Mouse (Mus musculus) liver, adult 2 months (tissue): ENCODE results near the gene Gm28042. TPM values are rescaled to one million over a fixed set of nuclear protein-coding genes. Genes with fewer than 3 reads are reported as not detected.
A peak's percentile ranks its signal among the peaks of the same experiment; 100 is the strongest.

Experiments used
- DNase-seq: peaks from one replicate; pipeline ENCODE4 v3.0.0-alpha.2; 2011; ENCODE audit warnings: low read depth, low spot score; ENCODE audit errors: extremely low read depth
- H3K27ac ChIP-seq: fragments of 200-500 bp; replicated peaks from 2 replicates; pipeline ENCODE4 v1.5.1; 2012; ENCODE audit warnings: low read depth, mild to moderate bottlenecking, control low read depth, inconsistent platforms, low read length; ENCODE audit not compliant: insufficient read depth
- H3K27me3 ChIP-seq: fragments of 200-500 bp; 2 replicates; pipeline ENCODE4 v1.6.1; 2012; ENCODE audit warnings: mild to moderate bottlenecking, moderate library complexity, low read length, inconsistent platforms; ENCODE audit not compliant: control insufficient read depth, insufficient read depth
- H3K36me3 ChIP-seq: fragments of 200-500 bp; 2 replicates; pipeline ENCODE4 v1.6.1; 2012; ENCODE audit warnings: low read length, inconsistent platforms; ENCODE audit not compliant: control insufficient read depth, insufficient read depth
- H3K4me1 ChIP-seq: fragments of 200-500 bp; 2 replicates; pipeline ENCODE4 v1.6.1; 2011; ENCODE audit warnings: low read length; ENCODE audit not compliant: control insufficient read depth, insufficient read depth
- H3K4me3 ChIP-seq: fragments of 200-500 bp; 2 replicates; pipeline ENCODE4 v1.5.1; 2011; ENCODE audit warnings: low read depth, mild to moderate bottlenecking, control low read depth, low read length, moderate library complexity; ENCODE audit not compliant: insufficient read depth
- H3K79me2 ChIP-seq: fragments of 200-500 bp; 2 replicates; pipeline ENCODE4 v1.6.1; 2012; ENCODE audit warnings: inconsistent platforms, mild to moderate bottlenecking, low read length, moderate library complexity; ENCODE audit not compliant: control insufficient read depth, insufficient read depth
- H3K9ac ChIP-seq: fragments of 200-500 bp; 2 replicates; pipeline ENCODE4 v1.6.1; 2012; ENCODE audit warnings: low read depth, mild to moderate bottlenecking, control low read depth, inconsistent platforms, low read length
- CTCF ChIP-seq: fragments of 200-500 bp; IDR thresholded peaks from 2 replicates; pipeline ENCODE4 v1.5.1; 2011; ENCODE audit warnings: low read depth, low read length, control low read depth
- POLR2A ChIP-seq: fragments of 200-500 bp; IDR thresholded peaks from 2 replicates; pipeline ENCODE4 v1.6.1; 2011; ENCODE audit warnings: low read length, control low read depth; ENCODE audit not compliant: insufficient read depth; ENCODE audit errors: extremely low read depth
- WGBS: fragments of 180-500 bp; shearing (Covaris S2); methylation state at CpG from one replicate; pipeline ENCODE4 v1.1.7; 2018; 5-methylcytosine and 5-hydroxymethylcytosine counted together
- polyA plus RNA-seq: library from polyadenylated mRNA; depleted of rRNA; stranded (reverse); fragments of >200 nt; gene quantifications from 2 replicates; pipeline ENCODE4 v1.2.3, GENCODE M21; 2012; rRNA removed
- total RNA-seq: library from RNA; depleted of rRNA; stranded (reverse); fragments of >200 nt; gene quantifications from 2 replicates; pipeline ENCODE4 v1.2.3, GENCODE M21; 2014; rRNA removed

Gm28042 gene
- total RNA-seq (0.13 and 1.5 TPM in 2 replicates), polyA plus RNA-seq (0.91 and 1.8 TPM in 2 replicates)

GRCm38 (mm10) chr2:120026984-120027949 lies at the start of gene Gm28042, which contains the start of gene Jmjd7:
Gene Gm28042 (plus strand): TSS chr2:120027493.
Gene Jmjd7 (plus strand): TSS chr2:120027483.
- TF ChIP-seq POLR2A = peak; percentile 88
- TF ChIP-seq CTCF = no peak
- H3K27ac ChIP-seq = peak within 1 kb of the TSS; percentile 62
- H3K9ac ChIP-seq = peak within 1 kb of the TSS; percentile 80
- DNase-seq = peak; percentile 75
- no peaks in the 10 kb centered on the region for H3K27me3 ChIP-seq
- H3K36me3 ChIP-seq = no peaks in the 10 kb centered on the region
- H3K4me3 ChIP-seq = peak within 1 kb of the TSS; percentile 73
- H3K79me2 ChIP-seq = no peaks in the 10 kb centered on the region
- H3K4me1 ChIP-seq = peaks cover 5% of the 10 kb centered on the region
- WGBS = 6% methylated on average over 50 of the region's 50 CpGs

GRCm38 (mm10) chr2:119980343-119980986 lies 46.8 kb upstream of the Gm28042 start:
- Histone ChIP-seq H3K27me3 (no peaks in the 10 kb centered on the region), H3K9ac (no peak overlapping the region), H3K4me1 (no peaks in the 10 kb centered on the region), H3K4me3 (no peak overlapping the region), H3K79me2 (no peaks in the 10 kb centered on the region; the same call in 1 of the 2 replicates), H3K36me3 (peaks cover 4% of the 10 kb centered on the region; the same call in 1 of the 2 replicates), H3K27ac (no peak overlapping the region)
- DNase-seq = no peak
- 97% methylated on average over 7 of the region's 7 CpGs for WGBS
- no peak for TF ChIP-seq POLR2A
- no peak for TF ChIP-seq CTCF

- Histone ChIP-seq H3K27ac (no peak overlapping the region), H3K79me2 (no peaks in the 10 kb centered on the region; the same call in 1 of the 2 replicates)
- TF ChIP-seq POLR2A = no peak
- no peak for TF ChIP-seq CTCF
Measured at GRCm38 (mm10) chr2:119981631-119982030, 45.7 kb upstream of the Gm28042 start.

GRCm38 (mm10) chr2:119985871-119986270 lies 41.4 kb upstream of the Gm28042 start:
- no peak for DNase-seq
- Histone ChIP-seq H3K4me3 (no peak overlapping the region), H3K27me3 (no peaks in the 10 kb centered on the region), H3K79me2 (no peaks in the 10 kb centered on the region; the same call in 1 of the 2 replicates), H3K4me1 (peaks cover 6% of the 10 kb centered on the region; the same call in 1 of the 2 replicates), H3K9ac (no peak overlapping the region), H3K27ac (no peak overlapping the region), H3K36me3 (peaks cover 4% of the 10 kb centered on the region; the same call in 1 of the 2 replicates)
- WGBS = 75% methylated on average over 8 of the region's 8 CpGs
- TF ChIP-seq CTCF (no peak), POLR2A (no peak)

More at GRCm38 (mm10) chr2:119981631-119982030, 45.7 kb upstream of the Gm28042 start:
- Histone ChIP-seq H3K9ac (no peak overlapping the region), H3K27me3 (no peaks in the 10 kb centered on the region), H3K4me3 (no peak overlapping the region), H3K4me1 (no peaks in the 10 kb centered on the region), H3K36me3 (peaks cover 4% of the 10 kb centered on the region; the same call in 1 of the 2 replicates)
- 90% methylated on average over 2 of the region's 2 CpGs for WGBS
- DNase-seq = no peak

GRCm38 (mm10) chr2:119986369-119986768 lies 40.9 kb upstream of the Gm28042 start:
- Histone ChIP-seq H3K27ac (no peak overlapping the region), H3K4me3 (no peak overlapping the region), H3K4me1 (peaks cover 6% of the 10 kb centered on the region; the same call in 1 of the 2 replicates), H3K27me3 (no peaks in the 10 kb centered on the region), H3K9ac (no peak overlapping the region), H3K79me2 (no peaks in the 10 kb centered on the region; the same call in 1 of the 2 replicates), H3K36me3 (peaks cover 4% of the 10 kb centered on the region; the same call in 1 of the 2 replicates)
- no peak for DNase-seq
- TF ChIP-seq POLR2A = no peak
- no peak for TF ChIP-seq CTCF
- WGBS = 83% methylated on average over 6 of the region's 6 CpGs
